Mouse (Mus musculus) 3134 (cell line): ENCODE measurements around the gene Cs.
A peak's percentile ranks its signal among the peaks of the same experiment; 100 is the strongest.

Source experiments
- DNase-seq: peaks from one replicate; pipeline ENCODE4 v3.0.0-alpha.2; 2011; ENCODE audit warnings: low spot score; ENCODE audit not compliant: insufficient read length; ENCODE audit errors: extremely low read depth

Cs gene

GRCm38 (mm10) chr10:128372989-128373748 lies 35.6 kb downstream of the Cs start:
- DNase-seq, result no peak

- DNase-seq, result no peak
Observed at GRCm38 (mm10) chr10:128374393-128374792, 36.9 kb downstream of the Cs start.

GRCm38 (mm10) chr10:128376099-128376454 lies 38.5 kb downstream of the Cs start:
- no peak for DNase-seq

- peak; percentile 84 for DNase-seq
Observed at GRCm38 (mm10) chr10:128376455-128377211, 39.1 kb downstream of the Cs start, which contains the start of gene Ankrd52. TSS of gene Ankrd52 (plus strand) at chr10:128377115.

GRCm38 (mm10) chr10:128377222-128377939 lies 39.8 kb downstream of the Cs start:
- DNase-seq, result peak; percentile 66

- DNase-seq, result no peak
Observed at GRCm38 (mm10) chr10:128377940-128378448, 40.5 kb downstream of the Cs start.

GRCm38 (mm10) chr10:128378462-128378861 lies 40.9 kb downstream of the Cs start:
- DNase-seq, result peak; percentile 63

GRCm38 (mm10) chr10:128379260-128379659 lies 41.7 kb downstream of the Cs start:
- DNase-seq, result no peak

GRCm38 (mm10) chr10:128380565-128380964 lies 43.0 kb downstream of the Cs start:
- no peak for DNase-seq

GRCm38 (mm10) chr10:128382482-128382881 lies 44.9 kb downstream of the Cs start:
- DNase-seq, result no peak

- DNase-seq, result no peak
Observed at GRCm38 (mm10) chr10:128385902-128386301, 48.4 kb downstream of the Cs start.

- no peak for DNase-seq
Observed at GRCm38 (mm10) chr10:128388941-128389340, 51.4 kb downstream of the Cs start.

GRCm38 (mm10) chr10:128389570-128389969 lies 52.0 kb downstream of the Cs start:
- DNase-seq, result no peak

- no peak for DNase-seq
Observed at GRCm38 (mm10) chr10:128390366-128390765, 52.8 kb downstream of the Cs start.

- DNase-seq, result no peak
Observed at GRCm38 (mm10) chr10:128391850-128392249, 54.3 kb downstream of the Cs start.

- no peak for DNase-seq
Observed at GRCm38 (mm10) chr10:128396017-128396673, 58.6 kb downstream of the Cs start.

GRCm38 (mm10) chr10:128396716-128397264 lies 59.3 kb downstream of the Cs start:
- DNase-seq, result no peak

- no peak for DNase-seq
Observed at GRCm38 (mm10) chr10:128397466-128397865, 59.9 kb downstream of the Cs start.

- DNase-seq, result no peak
Observed at GRCm38 (mm10) chr10:128400338-128400737, 62.8 kb downstream of the Cs start.

GRCm38 (mm10) chr10:128401056-128401455 lies 63.5 kb downstream of the Cs start, which contains the start of gene Slc39a5:
TSS of gene Slc39a5 (minus strand) at chr10:128401229.
- DNase-seq, result no peak
